Mouse (Mus musculus): ENCODE measurements around the gene Col17a1. TPM values are rescaled to one million over a fixed set of nuclear protein-coding genes. Genes with fewer than 3 reads are reported as not detected.
A peak's percentile ranks its signal among the peaks of the same experiment; 100 is the strongest.

The Col17a1 gene
- polyA plus RNA-seq, 1 experiment from 2014 or later, result 0.10 TPM

DNA sequence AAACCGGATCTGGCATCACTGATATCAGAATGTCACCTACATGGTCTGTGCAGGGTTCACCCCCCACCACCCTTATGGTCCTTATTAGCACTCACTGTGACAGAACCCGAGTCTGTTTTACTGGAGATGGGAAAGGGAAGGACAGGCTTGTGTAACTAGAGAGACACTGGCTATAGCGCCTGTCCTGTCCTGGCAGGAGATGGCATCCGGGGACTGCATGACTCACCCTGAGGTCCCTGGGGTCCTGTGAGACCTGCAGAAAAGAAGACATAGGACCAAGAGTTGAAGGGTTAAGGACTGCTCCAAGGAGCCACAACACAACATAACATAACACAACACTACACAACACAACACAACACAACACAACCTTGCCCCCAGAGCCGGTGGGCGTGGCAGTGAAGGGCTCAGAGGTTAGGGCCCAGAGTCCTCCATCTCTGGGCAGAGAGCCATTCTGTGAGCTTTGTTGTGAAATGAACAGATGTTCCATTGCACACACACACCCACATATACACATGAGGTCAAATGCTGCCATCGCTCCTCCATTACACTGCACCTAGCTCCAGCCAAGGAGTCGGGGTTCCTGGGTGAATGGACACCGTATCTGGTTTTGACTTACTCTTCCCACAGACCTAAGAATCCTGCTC lies 32.0 kb downstream of the Col17a1 start:
- H3K27me3 ChIP-seq, result no peaks in the 10 kb centered on the region

DNA sequence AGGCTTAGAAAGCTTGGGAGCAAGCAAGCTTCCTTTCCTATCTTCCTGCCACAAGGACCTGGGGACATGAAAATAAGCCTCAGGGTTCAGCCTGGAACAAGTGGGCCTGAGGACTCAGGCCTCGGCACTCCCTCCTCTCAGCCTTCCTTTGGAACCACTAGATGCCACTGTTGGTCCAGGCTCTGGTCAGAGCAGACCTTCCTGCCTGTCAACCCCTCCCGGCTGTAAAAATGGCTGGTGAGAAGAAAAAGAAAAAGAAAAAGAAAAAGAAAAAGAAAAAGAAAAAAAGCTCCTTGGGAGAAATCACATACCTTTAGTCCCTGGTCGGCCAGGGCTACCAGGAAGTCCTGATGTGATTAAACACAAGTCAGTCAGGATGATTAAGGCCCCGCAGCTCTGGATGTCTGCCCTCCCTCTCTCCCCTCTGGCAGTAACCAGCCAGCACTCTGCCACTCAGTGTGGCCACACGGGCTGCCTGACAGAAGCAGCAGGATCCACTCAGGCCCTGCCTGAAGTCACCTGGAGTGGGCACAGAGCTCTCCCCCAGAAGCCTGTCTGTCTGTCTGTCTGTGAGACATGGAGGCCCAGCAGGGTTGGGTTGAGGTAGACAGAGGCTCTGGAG lies 32.9 kb downstream of the Col17a1 start:
- peak; percentile 82 for ATAC-seq
- H3K4me3 ChIP-seq, result no peak overlapping the region
- H3K27ac ChIP-seq, result no peak overlapping the region
- no peaks in the 10 kb centered on the region for H3K36me3 ChIP-seq (ENCODE audit: poor library complexity, severe bottlenecking)
- H3K4me1 ChIP-seq, result peaks cover 6% of the 10 kb centered on the region
- no peaks in the 10 kb centered on the region for H3K27me3 ChIP-seq
- WGBS, result 7% methylated on average over 5 of the region's 5 CpGs
- H3K9me3 ChIP-seq (replicated peaks), result no peaks in the 10 kb centered on the region
- no peak overlapping the region for H3K4me2 ChIP-seq
- H3K9ac ChIP-seq, result peak overlapping the region; percentile 14; the same call in 1 of the 2 replicates

More for the DNA sequence above, 32.0 kb downstream of the Col17a1 start:
- Histone ChIP-seq H3K9ac (peak overlapping the region; percentile 14; the same call in 1 of the 2 replicates), H3K27ac (no peak overlapping the region), H3K4me2 (no peak overlapping the region), H3K4me3 (no peak overlapping the region), H3K36me3 (ENCODE audit: poor library complexity, severe bottlenecking) (no peaks in the 10 kb centered on the region), H3K9me3 (replicated peaks) (no peaks in the 10 kb centered on the region), H3K4me1 (peaks cover 6% of the 10 kb centered on the region)
- ATAC-seq, result 0 out of 2 replicates have a peak, but pooled peaks have one; percentile 17
- WGBS, result 91% methylated on average over 9 of the region's 9 CpGs

DNA sequence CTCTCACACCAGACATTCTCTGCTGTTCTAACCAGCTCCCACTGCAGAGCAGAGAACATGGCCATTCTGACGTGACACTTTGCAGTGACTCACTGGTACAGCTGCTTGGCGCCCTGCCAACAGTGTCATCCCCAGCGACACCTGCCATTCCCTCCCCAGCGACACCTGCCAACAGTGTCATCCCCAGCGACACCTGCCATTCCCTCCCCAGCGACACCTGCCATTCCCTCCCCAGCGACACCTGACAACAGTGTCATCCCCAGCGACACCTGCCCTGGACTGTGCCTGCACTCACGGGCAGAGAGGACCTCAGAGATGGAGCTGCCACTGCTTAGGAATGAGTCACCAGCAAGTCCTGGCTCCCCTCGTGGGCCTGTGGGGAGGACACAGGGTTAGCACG lies 37.0 kb downstream of the Col17a1 start:
- Histone ChIP-seq H3K27ac (no peak overlapping the region), H3K4me1 (peaks cover 6% of the 10 kb centered on the region), H3K27me3 (no peaks in the 10 kb centered on the region), H3K9me3 (replicated peaks) (no peaks in the 10 kb centered on the region), H3K4me3 (no peak overlapping the region), H3K4me2 (no peak overlapping the region), H3K36me3 (ENCODE audit: poor library complexity, severe bottlenecking) (0 out of 2 replicates have a peak, but pooled peaks cover 3% of the 10 kb centered on the region), H3K9ac (no peak overlapping the region)
- 75% methylated on average over 11 of the region's 11 CpGs for WGBS
- ATAC-seq, result no peak

DNA sequence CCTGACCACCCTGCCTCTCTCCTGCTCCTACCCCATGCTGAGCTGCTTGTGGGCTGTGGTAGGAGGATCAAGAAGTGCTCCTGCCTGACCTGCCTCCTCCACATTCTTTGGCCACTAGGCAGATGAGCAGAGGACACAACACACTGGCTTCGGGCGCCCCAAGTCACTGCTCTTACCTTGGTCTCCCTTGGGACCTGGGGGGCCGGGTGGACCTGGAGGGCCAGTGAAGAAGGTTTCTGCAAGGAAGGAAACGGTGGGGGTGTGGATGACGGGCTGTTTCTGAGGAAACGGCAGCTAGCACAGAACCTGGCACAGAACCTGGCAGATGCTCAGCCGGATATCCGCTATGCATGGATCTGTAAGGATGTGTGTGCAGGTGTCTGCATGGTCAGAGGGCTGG lies 38.7 kb downstream of the Col17a1 start:
- no peak for ATAC-seq
- Histone ChIP-seq H3K9ac (no peak overlapping the region), H3K9me3 (replicated peaks) (no peaks in the 10 kb centered on the region), H3K27ac (no peak overlapping the region), H3K36me3 (ENCODE audit: poor library complexity, severe bottlenecking) (0 out of 2 replicates have a peak, but pooled peaks cover 3% of the 10 kb centered on the region), H3K4me3 (no peak overlapping the region), H3K4me1 (no peaks in the 10 kb centered on the region), H3K27me3 (no peaks in the 10 kb centered on the region), H3K4me2 (no peak overlapping the region)
- WGBS, result 89% methylated on average over 8 of the region's 8 CpGs

- WGBS, result 81% methylated on average over 8 of the region's 8 CpGs
- H3K9me3 ChIP-seq (replicated peaks), result no peaks in the 10 kb centered on the region
- no peak overlapping the region for H3K9ac ChIP-seq
- peaks cover 8% of the 10 kb centered on the region; the same call in 1 of the 2 replicates for H3K36me3 ChIP-seq (ENCODE audit: poor library complexity, severe bottlenecking)
- no peak overlapping the region for H3K4me3 ChIP-seq
- no peak for ATAC-seq
- H3K27me3 ChIP-seq, result no peaks in the 10 kb centered on the region
- H3K4me1 ChIP-seq, result no peaks in the 10 kb centered on the region
- no peak overlapping the region for H3K27ac ChIP-seq
- no peak overlapping the region for H3K4me2 ChIP-seq
Observed at GRCm38 (mm10) chr19:47652255-47652654, 39.6 kb downstream of the Col17a1 start.

DNA sequence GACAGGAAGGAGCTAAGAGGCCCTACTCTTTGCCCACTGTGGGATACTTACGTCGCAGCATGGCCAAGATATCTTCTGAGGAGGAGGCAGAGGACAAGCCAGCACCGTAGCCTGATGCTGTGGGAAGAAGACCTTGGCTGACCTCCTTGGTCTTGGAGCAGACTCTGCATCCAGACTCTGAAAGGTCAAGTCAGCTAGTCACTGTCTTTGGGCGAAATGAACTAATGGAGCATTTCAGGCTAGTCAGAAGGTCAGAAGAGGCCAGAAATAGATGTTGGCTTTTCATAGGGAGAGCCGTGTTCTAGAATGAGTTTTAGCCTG lies 40.8 kb downstream of the Col17a1 start:
- Histone ChIP-seq H3K4me1 (no peaks in the 10 kb centered on the region), H3K9ac (no peak overlapping the region), H3K4me2 (no peak overlapping the region), H3K36me3 (ENCODE audit: poor library complexity, severe bottlenecking) (peaks cover 16% of the 10 kb centered on the region), H3K4me3 (no peak overlapping the region), H3K9me3 (replicated peaks) (no peaks in the 10 kb centered on the region), H3K27ac (no peak overlapping the region), H3K27me3 (no peaks in the 10 kb centered on the region)
- WGBS, result 89% methylated on average over 5 of the region's 5 CpGs
- no peak for ATAC-seq

- ATAC-seq, result no peak
- Histone ChIP-seq H3K9me3 (replicated peaks) (no peaks in the 10 kb centered on the region), H3K27ac (no peak overlapping the region), H3K4me2 (no peak overlapping the region), H3K4me3 (no peak overlapping the region), H3K36me3 (ENCODE audit: poor library complexity, severe bottlenecking) (peaks cover 16% of the 10 kb centered on the region), H3K9ac (no peak overlapping the region), H3K4me1 (no peaks in the 10 kb centered on the region), H3K27me3 (no peaks in the 10 kb centered on the region)
- WGBS, result 91% methylated on average over 16 of the region's 16 CpGs
Observed at GRCm38 (mm10) chr19:47650366-47651159, 41.3 kb downstream of the Col17a1 start.

DNA sequence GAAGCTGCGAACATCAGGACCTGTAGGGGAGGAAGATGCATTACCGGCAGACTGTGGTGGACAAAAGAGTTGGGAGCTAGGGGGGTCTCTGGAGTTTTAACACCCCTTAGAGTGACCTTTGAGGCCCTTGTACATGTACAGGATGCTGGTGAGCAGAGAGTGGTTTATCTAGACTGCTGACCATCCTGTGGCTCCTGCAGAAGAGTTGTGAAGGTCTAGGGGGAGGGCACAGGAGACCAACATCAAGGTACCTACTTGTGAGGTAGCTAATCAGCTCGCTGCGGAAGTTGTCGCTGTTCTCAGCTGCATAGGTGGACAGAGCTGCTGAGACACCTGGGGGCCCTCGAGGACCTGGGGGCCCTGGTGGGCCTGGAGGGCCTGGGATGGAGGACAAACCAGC lies 42.8 kb downstream of the Col17a1 start:
- Histone ChIP-seq H3K27me3 (no peaks in the 10 kb centered on the region), H3K9me3 (replicated peaks) (no peaks in the 10 kb centered on the region)
- WGBS, result 95% methylated on average over 6 of the region's 6 CpGs

DNA sequence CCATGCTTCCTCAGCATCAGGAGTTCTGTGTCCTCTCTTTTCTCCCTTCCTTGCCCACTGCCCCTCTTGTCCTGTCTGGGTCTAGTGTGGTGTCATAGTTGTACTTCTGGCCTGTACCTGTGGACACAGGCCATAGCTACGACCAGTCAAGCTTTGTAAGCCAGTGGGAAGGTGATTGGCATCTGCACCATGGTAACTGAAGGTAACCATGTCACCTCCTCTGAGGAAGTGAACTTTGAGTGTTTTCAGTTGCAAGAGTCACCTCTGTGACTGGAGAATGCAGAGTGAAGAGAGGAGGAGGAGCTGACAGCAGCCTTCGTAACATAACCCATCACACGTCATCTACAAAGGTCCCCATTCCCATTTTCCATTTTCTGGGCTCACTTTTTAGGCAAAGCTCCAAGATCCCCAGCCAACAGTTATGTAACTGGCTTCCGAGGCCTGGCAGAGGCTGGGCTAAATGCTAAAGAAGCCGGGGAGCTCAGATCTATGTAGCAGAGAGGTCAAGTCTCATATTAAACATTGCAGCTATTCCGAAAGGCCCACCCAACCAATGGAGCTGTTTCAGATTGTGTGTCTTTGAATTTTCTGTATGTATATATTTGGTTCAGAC lies 45.3 kb downstream of the Col17a1 start:
- H3K27me3 ChIP-seq, result no peaks in the 10 kb centered on the region
- no peaks in the 10 kb centered on the region for H3K9me3 ChIP-seq (replicated peaks)
- ATAC-seq, result no peak
- H3K4me2 ChIP-seq, result no peak overlapping the region
- no peaks in the 10 kb centered on the region for H3K4me1 ChIP-seq
- H3K36me3 ChIP-seq (ENCODE audit: poor library complexity, severe bottlenecking), result peaks cover 28% of the 10 kb centered on the region
- 92% methylated on average over 6 of the region's 6 CpGs for WGBS
- no peak overlapping the region for H3K4me3 ChIP-seq
- H3K27ac ChIP-seq, result no peak overlapping the region
- H3K9ac ChIP-seq, result no peak overlapping the region

More for the DNA sequence above, 42.8 kb downstream of the Col17a1 start:
- Histone ChIP-seq H3K36me3 (ENCODE audit: poor library complexity, severe bottlenecking) (peaks cover 16% of the 10 kb centered on the region), H3K4me1 (no peaks in the 10 kb centered on the region), H3K4me3 (no peak overlapping the region), H3K4me2 (no peak overlapping the region), H3K27ac (no peak overlapping the region), H3K9ac (no peak overlapping the region)
- no peak for ATAC-seq

DNA sequence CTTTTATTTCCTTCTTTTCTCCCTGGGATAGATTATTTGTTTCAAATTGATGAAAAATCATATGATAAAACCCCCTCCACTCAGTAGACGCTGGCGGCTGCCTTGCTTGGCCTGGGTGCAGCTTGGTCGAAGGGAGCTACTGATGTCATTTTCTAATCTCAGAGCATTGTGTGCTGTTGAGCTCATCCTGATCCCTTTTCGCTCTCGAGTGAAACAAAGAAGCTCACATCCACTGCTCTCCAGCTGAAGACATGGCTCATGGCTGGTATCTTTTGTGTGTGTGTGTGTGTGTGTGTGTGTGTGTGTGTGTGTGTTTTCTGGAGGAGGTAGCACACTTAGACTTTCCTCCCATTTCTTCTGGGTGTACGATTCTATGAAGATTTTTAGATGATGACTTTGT lies 46.3 kb downstream of the Col17a1 start:
- Histone ChIP-seq H3K9ac (no peak overlapping the region), H3K9me3 (replicated peaks) (no peaks in the 10 kb centered on the region), H3K27me3 (no peaks in the 10 kb centered on the region), H3K4me1 (no peaks in the 10 kb centered on the region), H3K36me3 (ENCODE audit: poor library complexity, severe bottlenecking) (peaks cover 33% of the 10 kb centered on the region), H3K27ac (no peak overlapping the region), H3K4me2 (no peak overlapping the region), H3K4me3 (no peak overlapping the region)
- WGBS, result 41% methylated on average over 6 of the region's 6 CpGs
- ATAC-seq, result no peak

GRCm38 (mm10) chr19:47643910-47644309 lies 48.0 kb downstream of the Col17a1 start:
- Histone ChIP-seq H3K9ac (no peak overlapping the region), H3K4me3 (no peak overlapping the region), H3K4me1 (no peaks in the 10 kb centered on the region), H3K27me3 (no peaks in the 10 kb centered on the region), H3K27ac (no peak overlapping the region), H3K9me3 (replicated peaks) (no peaks in the 10 kb centered on the region), H3K36me3 (ENCODE audit: poor library complexity, severe bottlenecking) (peaks cover 49% of the 10 kb centered on the region), H3K4me2 (no peak overlapping the region)
- ATAC-seq, result no peak
- 44% methylated on average over 2 of the region's 2 CpGs for WGBS

- Histone ChIP-seq H3K9ac (no peak overlapping the region), H3K4me2 (no peak overlapping the region), H3K27ac (no peak overlapping the region), H3K27me3 (no peaks in the 10 kb centered on the region), H3K9me3 (replicated peaks) (no peaks in the 10 kb centered on the region), H3K4me3 (no peak overlapping the region), H3K4me1 (no peaks in the 10 kb centered on the region), H3K36me3 (ENCODE audit: poor library complexity, severe bottlenecking) (peaks cover 34% of the 10 kb centered on the region)
- WGBS, result 91% methylated on average over 4 of the region's 4 CpGs
- no peak for ATAC-seq
Observed at GRCm38 (mm10) chr19:47635380-47635779, 56.5 kb downstream of the Col17a1 start.
